8 mouse cellular contexts compared by ENCODE assay signal in genomic region chr5:67427443-67428360, GRCm38 (mm10). TPM values are rescaled to one million over a fixed set of nuclear protein-coding genes. Genes with fewer than 3 reads are reported as not detected.
A peak's percentile ranks its signal among the peaks of the same experiment; 100 is the strongest.
DNase-seq lines count a peak whose midpoint lies in the region; ATAC-seq and TF ChIP-seq lines count a peak whose summit lies in the region.

TSS of gene Bend4 (minus strand) at chr5:67428310.

- under 1% methylated on average over 79 of the region's 90 CpGs for WGBS in forebrain, embryonic 11.5 days
- 2% methylated on average over 63 of the region's 90 CpGs for WGBS in heart, postnatal 0 days
- 3% methylated on average over 45 of the region's 90 CpGs for whole genome bisulfite sequencing in liver, postnatal 0 days (ENCODE audit: insufficient replicate concordance)
- WGBS in neural tube, embryonic 15.5 days = 1% methylated on average over 78 of the region's 90 CpGs

- ATAC-seq in forebrain, embryonic 11.5 days (replicated peaks; ENCODE audit: low FRiP score) = peak; percentile 83
- ATAC-seq in heart, postnatal 0 days (ENCODE audit: insufficient read depth, low read depth) = peak; percentile 82
- peak; percentile 63 for ATAC-seq in liver, postnatal 0 days
- ATAC-seq in neural tube, embryonic 15.5 days (ENCODE audit: low FRiP score) = peak; percentile 81

- DNase-seq in CD4-positive helper T cell, adult 2 months (ENCODE audit: low read depth, low spot score) = peak; percentile 59
- peak; percentile 95 for DNase-seq in brain, embryonic 14.5 days (ENCODE audit: low read depth)
- DNase-seq in forebrain, embryonic 11.5 days (ENCODE audit: low spot score) = peak; percentile 94
- peak; percentile 80 for DNase-seq in heart, postnatal 0 days (ENCODE audit: low spot score)
- peak; percentile 85 to 91 for DNase-seq in kidney, postnatal 4 days
- DNase-seq in liver, postnatal 0 days = peak; percentile 63

- H3K36me3 ChIP-seq in forebrain, embryonic 11.5 days (ENCODE audit: control insufficient read depth, insufficient read depth, low read length) = no peaks in the 10 kb centered on the region
- H3K36me3 ChIP-seq in heart, postnatal 0 days (replicated peaks; ENCODE audit: control insufficient read depth, insufficient read depth, low read length) = no peaks in the 10 kb centered on the region
- no peaks in the 10 kb centered on the region for H3K36me3 ChIP-seq in liver, postnatal 0 days (replicated peaks; ENCODE audit: insufficient read depth, low read length)
- H3K36me3 ChIP-seq in neural tube, embryonic 15.5 days = no peaks in the 10 kb centered on the region
- H3K36me3 ChIP-seq in testis, adult 2 months (ENCODE audit: control insufficient read depth, insufficient read depth, low read length) = no peaks in the 10 kb centered on the region

- peak within 1 kb of the TSS; percentile 77 for H3K4me2 ChIP-seq in forebrain, embryonic 11.5 days (ENCODE audit: low read depth, low read length, severe bottlenecking)
- peak within 1 kb of the TSS; percentile 94 for H3K4me2 ChIP-seq in heart, postnatal 0 days (ENCODE audit: low read depth, low read length)
- peak within 1 kb of the TSS; percentile 91 for H3K4me2 ChIP-seq in liver, postnatal 0 days (ENCODE audit: low read depth, low read length)
- H3K4me2 ChIP-seq in neural tube, embryonic 15.5 days = peak within 1 kb of the TSS; percentile 83

- H3K27me3 ChIP-seq in forebrain, embryonic 11.5 days (ENCODE audit: control insufficient read depth, insufficient read depth, low read length) = peaks cover 16% of the 10 kb centered on the region
- H3K27me3 ChIP-seq in heart, postnatal 0 days (ENCODE audit: control insufficient read depth, insufficient read depth, low read length) = peaks cover 8% of the 10 kb centered on the region; the same call in 1 of the 2 replicates
- peaks cover 40% of the 10 kb centered on the region for H3K27me3 ChIP-seq in liver, postnatal 0 days (ENCODE audit: insufficient read depth, low read length)
- H3K27me3 ChIP-seq in neural tube, embryonic 15.5 days (replicated peaks) = no peaks in the 10 kb centered on the region
- H3K27me3 ChIP-seq in testis, adult 2 months (ENCODE audit: control insufficient read depth, insufficient read depth, low read length) = peaks cover 3% of the 10 kb centered on the region; the same call in 1 of the 2 replicates

- H3K4me1 ChIP-seq in forebrain, embryonic 11.5 days (replicated peaks; ENCODE audit: control insufficient read depth, insufficient read depth, low read length) = peaks cover 6% of the 10 kb centered on the region
- H3K4me1 ChIP-seq in heart, postnatal 0 days (ENCODE audit: control insufficient read depth, insufficient read depth) = peaks cover 3% of the 10 kb centered on the region; the same call in 1 of the 2 replicates
- H3K4me1 ChIP-seq in liver, postnatal 0 days (ENCODE audit: insufficient read depth) = no peaks in the 10 kb centered on the region
- peaks cover 35% of the 10 kb centered on the region for H3K4me1 ChIP-seq in neural tube, embryonic 15.5 days
- peaks cover 6% of the 10 kb centered on the region for H3K4me1 ChIP-seq in testis, adult 2 months (ENCODE audit: control insufficient read depth, insufficient read depth, low read length)

- no peak within 1 kb of the TSS for H3K27ac ChIP-seq in forebrain, embryonic 11.5 days (ENCODE audit: low read depth, low read length)
- H3K27ac ChIP-seq in heart, postnatal 0 days (ENCODE audit: low read depth) = peak within 1 kb of the TSS; percentile 85
- H3K27ac ChIP-seq in liver, postnatal 0 days (ENCODE audit: low read depth) = no peak within 1 kb of the TSS
- peak within 1 kb of the TSS; percentile 82 for H3K27ac ChIP-seq in neural tube, embryonic 15.5 days (replicated peaks)
- peak within 1 kb of the TSS; percentile 72 for H3K27ac ChIP-seq in testis, adult 2 months (ENCODE audit: control insufficient read depth, insufficient read depth, low read depth, low read length)

- no peak for TF ChIP-seq CTCF in brain, embryonic 14.5 days (IDR thresholded peaks at IDR 0.05; ENCODE audit: borderline replicate concordance, extremely low read depth, insufficient read depth, insufficient read length)
- no peak for TF ChIP-seq CTCF in heart, postnatal 0 days (IDR thresholded peaks at IDR 0.05; ENCODE audit: low read depth)
- no peak for TF ChIP-seq CTCF in liver, postnatal 0 days (IDR thresholded peaks at IDR 0.05; ENCODE audit: low read depth)
- no peak for TF ChIP-seq CTCF in testis, adult 2 months (IDR thresholded peaks at IDR 0.05; ENCODE audit: control insufficient read depth, insufficient read depth, insufficient replicate concordance, low read depth, low read length)

- H3K9ac ChIP-seq in forebrain, embryonic 11.5 days (ENCODE audit: low read length) = peak within 1 kb of the TSS; percentile 56
- peak within 1 kb of the TSS; percentile 79 for H3K9ac ChIP-seq in heart, postnatal 0 days (replicated peaks; ENCODE audit: low read depth, low read length)
- peak within 1 kb of the TSS; percentile 22; the same call in 1 of the 2 replicates for H3K9ac ChIP-seq in liver, postnatal 0 days (replicated peaks)
- H3K9ac ChIP-seq in neural tube, embryonic 15.5 days (replicated peaks) = peak within 1 kb of the TSS; percentile 80

- TF ChIP-seq POLR2A in brain, embryonic 14.5 days (IDR thresholded peaks at IDR 0.05; ENCODE audit: borderline replicate concordance, extremely low read depth, insufficient read depth, insufficient read length, poor library complexity, severe bottlenecking) = peak; percentile 63; the same call in 1 of the 2 replicates
- TF ChIP-seq POLR2A in testis, adult 2 months (IDR thresholded peaks at IDR 0.05; ENCODE audit: control insufficient read depth, low read depth, low read length) = peak; percentile 32; the same call in 1 of the 2 replicates

- no peak for TF ChIP-seq EP300 in heart, postnatal 0 days (IDR thresholded peaks at IDR 0.05; ENCODE audit: low read depth)
- no peak for TF ChIP-seq EP300 in liver, postnatal 0 days (IDR thresholded peaks at IDR 0.05; ENCODE audit: low read depth)

- peak within 1 kb of the TSS; percentile 66 for H3K4me3 ChIP-seq in forebrain, embryonic 11.5 days (ENCODE audit: low read depth, low read length)
- peak within 1 kb of the TSS; percentile 90 for H3K4me3 ChIP-seq in heart, postnatal 0 days (ENCODE audit: low read depth, low read length)
- peak within 1 kb of the TSS; percentile 60 for H3K4me3 ChIP-seq in liver, postnatal 0 days (ENCODE audit: low read depth, low read length)
- H3K4me3 ChIP-seq in neural tube, embryonic 15.5 days (replicated peaks) = peak within 1 kb of the TSS; percentile 77
- peak within 1 kb of the TSS; percentile 89 for H3K4me3 ChIP-seq in testis, adult 2 months (ENCODE audit: control insufficient read depth, low read depth, low read length)

- H3K9me3 ChIP-seq in forebrain, embryonic 11.5 days (ENCODE audit: control insufficient read depth, low read length) = no peaks in the 10 kb centered on the region
- H3K9me3 ChIP-seq in heart, postnatal 0 days (replicated peaks; ENCODE audit: control insufficient read depth, low read length) = no peaks in the 10 kb centered on the region
- no peaks in the 10 kb centered on the region for H3K9me3 ChIP-seq in liver, postnatal 0 days (ENCODE audit: low read length)
- no peaks in the 10 kb centered on the region for H3K9me3 ChIP-seq in neural tube, embryonic 15.5 days (replicated peaks)

RNA-seq across cellular contexts. Expression of gene Bend4, which starts in this region (rescaled TPM):
- polyA plus RNA-seq in brain, embryonic 14.5 days (2012; rRNA removed) = 4.6 and 9.5 TPM in 2 replicates
- 10.7 and 11.6 TPM in 2 replicates for polyA plus RNA-seq in forebrain, embryonic 11.5 days (2014; fragmentation: Nextera tagmentation; extraction: Ambion mirVana)
- total RNA-seq in heart, postnatal 0 days (2014; rRNA removed; ENCODE audit: low replicate concordance) = 11.2 and 13.3 TPM in 2 replicates
- 5.8 and 6.8 TPM in 2 replicates for polyA plus RNA-seq in heart, postnatal 0 days (2015; fragmentation: Nextera tagmentation; extraction: Ambion mirVana)
- 0.18 and 0.25 TPM in 2 replicates for polyA plus RNA-seq in liver, postnatal 0 days (2015; fragmentation: Nextera tagmentation; extraction: Ambion mirVana)
- 10.4 and 12.1 TPM in 2 replicates for polyA plus RNA-seq in neural tube, embryonic 15.5 days (2015; fragmentation: Nextera tagmentation; extraction: Ambion mirVana)
- polyA plus RNA-seq in testis, adult 2 months (2012; rRNA removed) = 5.7 and 7.3 TPM in 2 replicates

Comparison
In these comparisons a context has a peak if more than half of its experiments do, and no peak if none do; other contexts are left out.
1. Peak in DNase-seq, ATAC-seq, H3K4me3 ChIP-seq, H3K9ac ChIP-seq and H3K4me2 ChIP-seq in liver, postnatal 0 days; RNA of the gene not detected or under 1 TPM.
2. H3K27ac ChIP-seq: peak in heart, postnatal 0 days (single experiment), neural tube, embryonic 15.5 days (single experiment) and testis, adult 2 months (single experiment); none in forebrain, embryonic 11.5 days (single experiment) and liver, postnatal 0 days (single experiment).
3. H3K9ac ChIP-seq: peak in every context shown above with its lines; median percentile 80 in neural tube, embryonic 15.5 days; 79 in heart, postnatal 0 days; 56 in forebrain, embryonic 11.5 days; 22 in liver, postnatal 0 days.
4. Peak in every context shown above with its lines, with median percentiles within 50 percentile points of each other: DNase-seq, ATAC-seq, H3K4me2 ChIP-seq and H3K4me3 ChIP-seq.